Mouse (Mus musculus) regulatory T cell (primary cell): ENCODE results near the gene Hoxa1.

ENCODE experiments used
- in situ Hi-C: fragments of 300-600 bp; cut with MboI, MseI; formaldehyde crosslinking; loops from one replicate; pipeline ENCODE4 v1.15.1; 2025; ENCODE audit warnings: high pct_unique_total_duplicates

The Hoxa1 gene

DNA sequence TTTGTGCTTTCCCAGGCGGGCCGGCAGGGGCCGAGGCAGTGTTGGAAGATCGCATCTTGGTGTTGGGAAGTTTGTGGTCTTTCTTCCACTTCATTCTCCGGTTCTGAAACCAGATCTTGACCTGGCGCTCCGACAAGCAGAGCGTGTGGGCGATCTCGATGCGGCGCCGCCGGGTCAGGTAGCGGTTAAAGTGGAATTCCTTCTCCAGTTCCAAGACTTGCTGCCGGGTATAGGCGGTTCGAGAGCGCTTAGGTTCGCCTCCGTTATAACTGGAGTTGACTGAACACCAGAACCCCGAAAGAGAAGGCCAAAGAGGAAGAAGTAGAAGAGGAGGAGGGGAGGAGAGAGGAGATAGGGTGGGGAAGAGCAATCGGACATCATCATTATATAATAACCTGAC is 32.3 kb upstream of the Hoxa1 start:
- in situ Hi-C loops = no loop called here

DNA sequence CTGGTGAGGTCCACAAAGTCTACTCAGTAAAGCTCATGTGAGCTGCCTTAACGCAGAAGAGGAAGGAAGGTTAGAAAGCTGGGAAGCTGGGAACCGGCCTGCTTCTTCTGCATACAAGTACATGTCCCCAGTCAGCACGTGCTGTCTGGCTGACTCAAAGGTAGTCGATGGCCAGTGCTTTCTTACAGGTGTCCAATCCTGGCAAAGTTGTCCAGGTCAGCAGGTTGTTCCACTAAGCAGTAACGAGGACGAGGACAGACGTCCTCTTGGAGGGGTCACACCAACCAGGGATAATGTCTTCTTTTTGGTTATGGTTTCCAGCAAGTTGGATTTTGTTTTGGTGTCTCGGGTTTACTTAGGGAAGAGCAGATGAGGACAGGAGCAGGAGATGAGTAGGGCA is 31.8 kb upstream of the Hoxa1 start:
- in situ Hi-C loops = no loop called here

DNA sequence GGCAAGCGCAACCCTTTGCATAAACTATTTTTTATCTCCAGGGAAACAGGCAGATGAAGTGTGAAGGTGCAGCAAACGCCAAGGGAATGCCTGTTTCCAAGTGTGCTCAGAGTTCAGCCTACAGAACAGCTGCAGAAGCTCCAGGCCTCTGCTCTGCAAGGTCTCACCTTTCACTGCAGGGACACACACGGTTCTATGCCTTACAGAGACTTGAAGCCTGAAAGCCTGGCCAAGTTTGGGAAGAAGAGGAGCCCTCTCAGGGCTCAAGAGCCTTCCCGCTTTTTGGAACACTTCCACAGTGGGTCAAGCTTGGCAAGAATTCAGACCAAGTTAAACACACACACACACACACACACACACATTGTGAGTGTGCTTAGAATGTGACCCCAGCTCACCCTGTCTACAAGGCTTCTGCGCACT is 31.1 kb upstream of the Hoxa1 start:
- in situ Hi-C loops = no loop called here

DNA sequence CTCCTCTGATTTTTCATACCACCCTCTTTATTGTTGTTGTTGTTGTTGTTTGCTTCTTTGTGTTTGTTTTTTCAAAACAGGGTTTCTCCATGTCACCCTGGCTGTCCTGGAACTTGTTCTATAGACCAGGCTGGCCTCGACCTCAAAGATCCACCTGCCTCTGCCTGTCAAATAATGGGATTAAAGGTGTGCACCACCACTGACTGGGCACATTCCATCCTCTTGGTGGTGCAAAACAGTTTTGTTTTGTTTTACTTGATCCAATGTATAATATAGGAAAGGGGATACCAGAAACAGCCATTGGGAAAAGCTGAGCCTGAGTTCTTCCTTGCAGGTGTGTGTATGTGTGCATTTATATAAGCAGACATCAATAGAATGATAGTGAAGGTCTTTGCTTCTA is 28.4 kb upstream of the Hoxa1 start:
- in situ Hi-C loops = no loop called here

DNA sequence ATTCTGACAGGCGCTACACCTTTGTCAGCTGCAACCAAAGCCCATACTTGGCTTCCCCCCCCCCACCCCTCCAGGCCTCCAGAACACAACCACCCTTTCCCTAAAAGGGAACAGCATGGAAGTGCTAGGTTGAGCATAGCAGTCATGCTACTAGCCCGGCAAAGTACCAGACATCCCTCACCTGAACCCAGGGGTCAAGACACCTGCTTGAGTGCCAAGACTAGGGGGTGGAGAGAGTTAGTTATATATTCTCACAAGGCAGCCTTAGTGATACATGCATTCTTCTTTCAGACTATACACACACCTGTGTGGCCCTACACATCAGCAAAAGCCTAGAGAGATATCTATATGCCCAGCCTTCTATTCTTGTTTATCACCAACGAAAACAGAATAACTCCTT is 27.7 kb upstream of the Hoxa1 start:
- in situ Hi-C loops = no loop called here

DNA sequence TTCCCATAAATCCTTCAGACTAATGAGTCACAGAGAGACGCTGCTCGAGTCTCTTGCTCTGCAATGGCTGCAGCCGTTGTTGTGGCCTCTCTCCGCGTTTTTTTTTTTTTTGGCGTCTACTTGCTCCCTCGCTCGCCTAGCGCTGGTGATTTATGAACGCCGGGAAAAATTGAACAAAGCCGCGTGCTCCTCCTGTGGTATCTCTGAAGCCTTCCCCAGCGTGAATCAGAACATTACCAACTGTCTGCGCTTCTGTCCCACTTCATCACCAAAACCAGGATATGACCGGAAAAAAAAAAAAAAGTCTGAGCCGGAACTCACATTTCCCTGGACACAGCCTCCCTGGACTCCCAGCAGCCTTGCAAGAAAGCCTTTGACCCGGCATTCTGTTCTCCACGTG is 27.1 kb upstream of the Hoxa1 start:
- in situ Hi-C loops = no loop called here

DNA sequence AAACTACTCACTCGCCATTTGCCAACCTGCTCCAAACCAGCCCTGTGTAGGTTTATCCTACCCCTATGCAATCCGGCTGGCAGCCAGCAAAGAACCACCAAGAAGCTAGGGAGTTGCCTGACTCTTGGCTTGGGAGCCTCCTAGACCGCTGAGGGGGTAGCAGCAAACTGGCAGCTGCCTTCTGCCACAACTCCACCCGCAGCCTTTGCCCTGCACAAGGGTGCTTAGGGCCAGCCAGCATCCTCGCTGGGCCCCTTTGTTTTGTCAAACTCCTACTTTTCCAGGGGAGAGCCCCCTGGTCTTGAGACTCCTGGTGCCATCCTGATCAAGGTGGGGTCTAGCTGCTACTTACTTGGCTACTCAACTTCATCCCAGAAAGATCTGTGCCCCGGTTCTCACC is 26.6 kb upstream of the Hoxa1 start:
- in situ Hi-C loops = no loop called here

DNA sequence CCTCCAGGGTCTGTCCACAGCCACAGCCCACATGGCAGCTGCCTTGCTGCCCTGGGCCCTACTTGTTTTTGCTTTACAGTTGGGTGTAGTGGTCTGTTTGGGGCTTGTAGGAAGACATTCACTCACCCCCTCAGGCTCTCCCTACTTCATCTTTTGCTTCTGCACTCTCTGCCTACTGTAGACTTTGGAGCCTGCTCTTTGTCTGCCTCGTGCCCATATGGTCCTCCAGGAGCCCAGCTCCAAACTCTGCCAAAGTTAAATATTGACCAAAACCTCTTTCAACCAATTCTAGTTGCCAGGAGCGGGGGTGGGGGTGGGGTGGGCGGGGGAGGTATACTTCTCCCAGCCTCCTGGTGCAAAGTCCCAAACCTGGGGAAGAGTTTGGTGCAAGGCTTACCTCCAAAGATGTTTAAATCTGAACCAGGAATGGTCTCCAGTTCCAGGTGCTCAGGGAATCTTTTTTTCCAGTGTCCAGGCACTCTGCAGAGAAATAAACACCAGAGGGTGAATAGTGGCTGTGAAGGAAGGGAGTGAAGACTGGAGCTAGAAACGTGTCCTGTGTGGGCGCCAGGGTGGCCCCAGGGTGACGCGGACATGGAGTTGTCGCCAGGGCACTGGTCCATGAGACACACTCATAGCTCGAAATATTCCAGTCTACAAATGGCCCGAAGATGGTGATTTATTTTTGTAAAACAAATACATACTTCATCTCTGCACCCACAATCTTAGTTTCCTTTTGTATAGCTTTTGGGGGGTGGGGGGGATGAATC is 25.4 kb upstream of the Hoxa1 start:
- in situ Hi-C loops = no loop called here

DNA sequence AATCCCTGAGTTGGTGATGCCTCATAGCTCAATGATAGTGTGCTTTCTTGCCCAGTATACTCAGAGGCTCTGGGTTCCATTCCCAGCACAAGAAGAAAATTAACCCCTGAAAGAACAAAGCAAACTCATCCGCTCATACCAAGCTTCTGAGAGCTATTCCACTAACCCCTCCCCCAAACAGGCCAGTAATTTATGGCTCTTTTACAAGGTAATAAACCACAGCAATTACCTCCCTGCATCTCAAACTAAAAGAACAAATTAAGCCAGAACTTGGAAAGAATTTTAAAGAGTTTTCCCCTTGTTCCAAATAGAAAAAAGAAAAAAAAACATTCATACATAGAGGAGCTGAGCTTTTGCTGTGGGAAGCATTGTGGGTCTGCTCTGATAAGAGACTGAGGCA is 24.7 kb upstream of the Hoxa1 start:
- in situ Hi-C loops = no loop called here

DNA sequence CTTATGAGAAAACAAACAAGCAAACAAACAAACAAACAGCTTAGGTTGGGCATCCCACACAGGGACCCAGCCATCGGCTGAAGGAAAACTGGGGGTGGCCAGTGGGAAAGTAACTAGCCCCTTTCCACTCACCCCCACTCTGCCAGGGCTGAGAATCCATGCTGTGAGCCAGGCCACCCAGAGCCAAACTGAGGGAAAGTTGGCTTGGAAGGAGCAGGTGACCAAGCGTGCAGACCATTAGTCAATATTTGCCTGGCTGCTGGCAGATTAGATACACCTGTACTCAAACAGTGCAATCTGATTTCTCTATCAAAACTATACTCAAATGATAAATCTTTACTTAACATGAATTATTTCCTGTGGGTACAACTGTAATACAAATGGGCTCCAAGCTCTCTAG is 23.9 kb upstream of the Hoxa1 start:
- in situ Hi-C loops = no loop called here

DNA sequence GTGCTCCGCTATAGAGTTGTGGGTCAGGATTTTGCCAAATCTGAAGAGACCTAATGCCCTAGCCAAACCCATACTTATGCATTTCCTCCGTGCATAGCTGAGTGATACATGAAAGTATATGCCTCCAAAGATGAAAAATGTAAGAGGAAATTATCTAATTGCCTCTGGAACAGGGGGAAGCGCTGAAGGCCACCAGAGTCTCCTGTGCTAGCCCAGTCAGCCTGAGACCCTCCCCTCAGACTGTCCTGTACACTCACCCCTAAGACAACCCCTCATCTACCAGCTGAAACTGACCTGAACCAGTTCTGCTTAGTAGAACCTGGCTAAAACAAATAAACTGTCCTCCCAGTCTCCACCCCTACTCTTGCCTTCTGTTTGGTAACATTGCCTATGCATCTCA is 22.6 kb upstream of the Hoxa1 start:
- in situ Hi-C loops = no loop called here

DNA sequence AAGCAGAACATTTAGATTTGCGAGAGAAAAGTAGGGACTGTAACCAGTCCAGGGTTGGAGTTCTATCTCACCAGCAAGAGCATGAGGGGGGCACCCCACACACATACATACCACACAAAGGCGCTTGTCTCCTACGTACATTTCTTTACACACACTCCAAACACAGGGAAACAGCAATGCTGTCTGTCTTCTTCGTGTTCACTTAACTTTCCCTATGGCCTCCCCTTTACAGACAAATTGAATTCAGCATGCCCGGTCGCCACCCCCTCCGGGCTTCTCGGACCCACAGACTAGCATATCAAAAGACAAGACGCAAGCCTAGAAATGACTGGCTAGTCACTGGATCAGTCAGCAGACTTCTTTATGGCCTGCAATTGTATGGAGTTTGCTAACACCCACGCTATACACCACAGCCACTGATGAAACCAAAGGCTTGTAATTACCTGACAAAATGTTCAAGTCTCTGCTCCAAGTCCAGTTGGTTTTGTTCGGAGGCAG is 22.1 kb upstream of the Hoxa1 start:
- in situ Hi-C loops = no loop called here

DNA sequence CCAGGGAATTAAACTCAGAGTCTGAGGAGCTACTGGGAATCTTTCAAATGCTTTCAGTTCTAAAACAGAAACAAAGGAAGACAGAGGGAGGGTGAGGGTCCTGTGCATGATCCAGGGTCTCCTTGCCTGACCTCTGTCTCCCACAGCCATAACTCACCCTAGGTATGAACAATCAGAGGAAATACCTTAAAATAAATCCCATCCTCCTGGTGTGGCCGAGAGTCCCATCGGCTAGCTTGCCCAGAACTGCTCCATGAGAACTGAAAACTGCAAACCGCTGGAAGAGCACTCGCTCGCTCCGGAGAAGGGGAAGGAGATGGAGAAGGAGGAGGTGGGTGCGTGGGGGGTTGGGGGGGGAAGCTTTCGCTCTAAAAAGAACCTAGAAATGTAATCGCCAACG is 21.6 kb upstream of the Hoxa1 start:
- in situ Hi-C loops = no loop called here

DNA sequence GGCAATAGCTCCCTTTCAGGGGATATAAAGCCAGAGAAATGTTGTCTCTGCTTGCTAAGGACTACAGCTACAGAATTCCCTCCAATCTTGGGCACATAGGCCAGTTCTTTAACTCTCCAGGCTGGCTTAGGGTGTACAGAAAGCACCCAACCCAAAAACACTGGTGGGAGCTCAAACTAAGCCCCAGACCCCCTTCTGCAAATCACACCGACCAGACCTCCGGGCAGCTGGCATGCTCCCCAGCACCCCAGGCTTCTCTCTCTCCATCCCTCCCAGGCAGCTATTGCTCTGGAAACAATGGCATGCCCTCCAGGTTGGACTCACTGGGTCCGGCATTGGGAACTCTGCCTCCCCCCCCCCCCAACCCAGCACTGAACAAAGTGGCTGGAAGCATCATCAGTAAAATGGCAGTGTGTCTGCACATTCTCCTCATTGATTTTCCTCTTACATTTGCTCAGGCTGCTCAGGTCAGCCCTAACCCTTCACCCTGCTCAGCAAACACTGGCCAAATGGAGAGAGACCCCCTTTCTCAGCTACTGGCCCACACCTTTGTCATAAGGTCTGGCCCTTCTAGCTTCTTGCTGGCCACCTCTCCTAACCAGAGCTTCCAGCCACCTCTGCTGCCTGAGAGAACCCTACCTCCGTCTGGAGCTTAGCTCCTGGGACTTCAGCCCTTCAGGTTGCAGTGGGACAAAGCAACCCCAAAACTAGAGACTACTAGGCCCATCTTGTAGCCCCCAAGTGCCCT is 21.0 kb upstream of the Hoxa1 start:
- in situ Hi-C loops = no loop called here

DNA sequence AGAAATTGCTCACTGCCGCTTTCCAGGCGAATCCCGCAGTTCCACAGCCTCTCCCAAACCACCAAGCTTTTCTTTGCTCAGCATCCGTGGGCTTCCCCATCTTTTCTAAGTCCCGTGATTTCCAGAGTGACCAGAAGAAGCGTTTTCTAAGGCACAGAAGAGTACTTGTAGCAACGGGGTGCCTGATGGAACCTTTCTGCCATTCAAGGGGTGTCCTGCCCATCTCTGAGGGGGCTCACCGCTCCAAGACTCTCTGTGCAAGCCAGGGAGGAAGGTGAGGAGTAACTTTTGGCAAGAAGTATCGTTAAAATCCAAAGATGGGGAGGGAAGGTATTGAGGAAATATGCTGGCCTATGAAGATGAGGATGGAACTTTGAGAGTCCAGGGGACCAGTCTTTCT is 19.7 kb upstream of the Hoxa1 start:
- in situ Hi-C loops = no loop called here

DNA sequence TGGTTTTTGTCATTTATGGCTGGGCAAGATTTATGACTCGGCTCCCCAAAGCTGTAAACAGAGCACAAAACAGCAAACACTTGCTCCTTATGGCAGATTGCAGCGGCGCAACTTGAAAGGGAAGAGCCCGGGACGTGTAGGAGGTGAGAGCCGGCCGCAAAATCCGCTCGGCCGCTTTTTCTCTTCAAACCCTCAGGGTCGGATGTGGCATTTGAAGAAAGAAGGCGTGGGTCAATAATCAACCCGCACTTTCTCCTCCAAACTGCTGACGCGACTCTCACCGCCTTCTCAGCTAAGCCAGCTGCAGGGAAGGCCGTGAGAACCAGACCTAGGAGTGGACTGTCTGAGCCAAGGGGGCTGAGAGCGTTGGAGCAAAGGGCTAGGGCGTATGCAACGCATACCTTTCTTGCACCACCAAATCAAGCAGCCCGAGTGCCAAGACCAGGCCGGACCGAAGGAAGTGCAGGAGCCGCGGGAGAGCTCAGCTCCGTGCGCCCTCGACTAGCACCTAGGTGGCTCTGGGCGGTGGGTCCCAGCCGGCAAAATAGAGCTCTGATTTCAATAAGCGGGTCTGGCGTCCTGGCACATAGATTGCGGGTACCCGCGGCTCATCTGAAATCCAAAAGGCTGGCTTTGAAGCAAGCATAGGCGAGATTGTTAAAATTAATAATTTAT is 19.1 kb upstream of the Hoxa1 start, which contains the start of gene 5730596B20Rik:
TSS of gene 5730596B20Rik (plus strand) at position 438 of the 675 bp plus-strand sequence.
- in situ Hi-C loops = no loop called here

DNA sequence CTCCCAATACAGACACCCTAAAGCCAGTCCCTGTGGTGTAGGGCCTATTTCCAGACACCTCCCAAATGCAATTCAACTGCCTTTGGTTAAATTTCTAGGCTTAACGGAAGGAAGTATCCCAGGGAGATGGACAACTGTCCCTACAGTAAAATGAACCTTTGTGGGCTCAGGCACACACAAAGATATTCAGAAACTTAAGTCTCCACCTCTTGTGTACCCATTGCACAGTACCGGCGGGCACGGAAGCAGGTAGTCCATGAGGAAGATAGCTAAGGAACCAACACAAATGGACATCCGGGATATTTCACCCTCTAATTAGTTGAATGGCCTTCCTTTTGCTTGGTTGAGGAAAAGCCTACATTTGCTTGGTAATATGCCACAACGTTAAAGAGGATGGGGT is 18.3 kb upstream of the Hoxa1 start:
- in situ Hi-C loops = no loop called here

DNA sequence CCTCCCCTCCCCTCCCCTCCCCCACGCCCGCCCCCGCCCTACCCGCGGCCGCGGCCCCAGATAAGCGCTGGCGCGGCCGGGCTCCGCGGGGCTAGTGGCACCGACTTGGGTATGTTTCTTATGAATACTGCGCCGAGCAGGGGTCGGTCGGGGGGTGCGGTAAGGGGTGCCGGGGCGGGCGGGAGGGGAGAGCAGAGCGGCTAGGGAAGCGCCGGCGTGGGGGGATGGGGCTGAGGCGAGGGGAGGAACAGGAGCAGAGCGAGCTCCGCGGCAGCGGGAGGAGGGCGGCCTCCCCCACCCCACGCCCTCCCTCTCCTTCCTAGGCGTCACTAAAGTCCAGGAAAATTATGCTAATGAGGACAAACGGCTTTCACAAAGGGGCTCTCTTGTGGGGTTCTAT is 17.7 kb upstream of the Hoxa1 start:
- in situ Hi-C loops = no loop called here

DNA sequence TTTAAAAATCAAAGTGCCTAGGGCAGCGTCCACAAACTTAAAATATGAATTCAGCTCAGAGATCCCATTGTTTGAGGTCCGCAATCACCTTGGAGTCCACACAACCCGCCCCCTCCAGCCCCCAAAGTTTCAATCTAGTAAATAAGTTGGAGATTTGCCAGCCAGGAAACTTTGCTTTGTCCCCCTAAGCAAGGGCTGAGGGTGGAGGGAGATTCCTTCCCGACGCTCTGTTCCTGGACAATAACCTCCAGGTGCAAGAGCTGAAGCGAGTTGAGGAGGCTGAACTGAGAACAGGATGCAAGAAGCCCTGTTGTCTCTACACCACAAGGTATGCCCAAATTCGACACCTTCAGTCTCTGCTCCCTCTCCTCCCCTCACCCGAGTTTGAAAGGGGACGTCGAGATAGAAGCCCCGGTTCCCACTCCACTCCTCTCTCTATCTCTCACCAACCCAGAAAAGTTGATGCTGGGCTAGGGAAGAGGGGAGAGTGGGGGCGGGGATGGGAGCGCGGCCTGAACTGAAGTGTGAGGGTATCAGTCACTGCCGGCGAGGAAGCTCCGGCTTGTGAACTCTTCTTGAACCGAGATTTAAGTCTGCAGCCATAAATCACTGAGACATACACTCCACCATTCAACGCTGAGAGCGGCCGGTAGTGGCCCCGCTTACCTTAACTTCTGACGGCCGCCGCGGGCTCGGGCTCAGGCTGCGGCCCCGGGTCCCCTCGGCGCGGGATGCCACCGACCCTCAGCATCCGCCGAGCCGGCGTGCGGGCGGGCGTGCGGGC is 17.0 kb upstream of the Hoxa1 start:
- in situ Hi-C loops = no loop called here

DNA sequence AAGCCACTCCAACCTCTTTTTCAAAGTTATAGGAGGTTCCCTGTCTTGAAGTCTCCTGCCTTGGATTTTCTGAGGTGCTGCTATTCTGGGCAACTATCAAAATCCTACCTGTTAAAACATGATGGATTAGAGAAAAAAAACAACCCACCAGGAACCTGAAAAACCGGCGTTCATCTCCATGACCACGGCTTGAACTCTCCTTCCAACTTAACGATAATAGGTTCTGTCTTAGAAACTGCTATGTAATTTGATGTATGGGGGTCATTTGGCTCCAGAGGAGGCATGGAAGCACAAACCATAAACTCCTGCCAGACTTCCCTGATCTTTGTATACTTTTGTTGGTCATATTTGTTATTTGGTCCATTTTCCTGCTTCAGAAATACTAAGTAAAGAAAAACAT is 15.5 kb upstream of the Hoxa1 start:
- in situ Hi-C loops = no loop called here

DNA sequence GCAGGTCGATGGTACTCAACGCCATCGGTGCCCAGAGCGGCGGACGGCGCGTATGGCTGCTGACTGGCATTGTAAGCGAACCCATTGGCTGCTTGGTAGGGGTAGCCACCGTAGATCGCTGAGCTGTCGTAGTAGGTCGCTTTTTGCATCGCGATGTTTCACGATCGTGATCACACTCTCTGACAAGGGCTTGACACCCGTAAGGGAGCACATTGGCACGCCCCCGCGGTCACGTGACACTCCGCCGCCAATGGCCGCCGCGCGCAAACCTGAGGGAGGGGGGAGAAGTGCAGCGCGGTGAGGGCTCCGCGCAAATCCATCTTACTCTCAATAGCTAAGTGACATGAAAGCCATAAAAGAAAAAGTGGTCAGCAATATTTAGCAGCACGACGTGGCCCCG is 14.4 kb upstream of the Hoxa1 start:
- in situ Hi-C loops = no loop called here

DNA sequence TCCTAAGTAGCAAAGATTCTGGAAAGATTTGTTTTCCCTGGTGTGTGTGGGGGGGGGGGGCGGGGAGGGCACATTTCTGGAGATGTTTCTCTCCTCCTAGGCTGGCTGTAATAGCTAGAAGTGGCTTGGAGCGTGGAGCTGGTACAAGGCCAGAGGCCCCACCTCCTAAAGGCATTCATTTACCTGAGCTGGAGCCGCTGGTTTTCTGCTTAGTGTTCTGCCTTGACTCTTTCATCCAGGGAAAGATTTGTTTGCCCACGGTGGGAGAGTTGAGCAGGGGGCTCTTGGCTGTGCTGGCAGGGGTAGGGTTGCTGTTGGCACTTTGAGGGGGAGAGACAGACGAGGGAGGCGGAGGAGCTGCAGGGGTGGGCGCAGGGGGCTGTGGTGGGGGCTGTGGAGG is 13.8 kb upstream of the Hoxa1 start:
- in situ Hi-C loops = no loop called here
